Comparison of ENCODE assay signal across 20 mouse cellular contexts in genomic region chr4:98453231-98453630, GRCm38 (mm10). TPM values are rescaled to one million over a fixed set of nuclear protein-coding genes. Genes with fewer than 3 reads are reported as not detected.
DNase-seq lines count a peak whose midpoint lies in the region; ATAC-seq lines count a peak whose summit lies in the region.
"Had no signal": no experiment of that assay in that cellular context is flagged by ENCODE, and none has a peak within 500 bp of the region (broad histone marks: within the 10 kb centered on the region; RNA-seq: fewer than 3 reads in every experiment).

No protein-coding gene starts in this region.

- H3K27ac ChIP-seq in midbrain, embryonic 15.5 days, result no peak overlapping the region
- no peak overlapping the region for H3K27ac ChIP-seq in midbrain, embryonic 10.5 days (replicated peaks)
- no peak overlapping the region for H3K27ac ChIP-seq in neural tube, embryonic 15.5 days (replicated peaks)
- H3K27ac ChIP-seq: forebrain, embryonic 13.5 days; hindbrain, postnatal 0 days; limb, embryonic 15.5 days had no signal

- H3K9ac ChIP-seq in midbrain, embryonic 15.5 days, result no peak overlapping the region
- no peak overlapping the region for H3K9ac ChIP-seq in neural tube, embryonic 15.5 days (replicated peaks)
- H3K9ac ChIP-seq: forebrain, embryonic 13.5 days; heart, embryonic 12.5 days; limb, embryonic 15.5 days; liver, postnatal 0 days had no signal

- no peaks in the 10 kb centered on the region for H3K9me3 ChIP-seq in midbrain, embryonic 15.5 days
- H3K9me3 ChIP-seq in midbrain, embryonic 10.5 days (replicated peaks), result no peaks in the 10 kb centered on the region
- H3K9me3 ChIP-seq in neural tube, embryonic 15.5 days (replicated peaks), result no peaks in the 10 kb centered on the region
- H3K9me3 ChIP-seq: forebrain, embryonic 13.5 days; heart, embryonic 12.5 days; limb, embryonic 15.5 days had no signal

- H3K27me3 ChIP-seq in midbrain, embryonic 15.5 days (replicated peaks), result no peaks in the 10 kb centered on the region
- no peaks in the 10 kb centered on the region for H3K27me3 ChIP-seq in midbrain, embryonic 10.5 days (ENCODE audit: low read depth, poor library complexity, severe bottlenecking)
- H3K27me3 ChIP-seq in neural tube, embryonic 15.5 days (replicated peaks), result no peaks in the 10 kb centered on the region
- H3K27me3 ChIP-seq: forebrain, embryonic 13.5 days; heart, embryonic 12.5 days; limb, embryonic 15.5 days had no signal

- 84% methylated on average over 5 of the region's 5 CpGs for WGBS in midbrain, embryonic 15.5 days
- WGBS in midbrain, embryonic 10.5 days, result 93% methylated on average over 5 of the region's 5 CpGs
- WGBS in neural tube, embryonic 15.5 days, result 73% methylated on average over 5 of the region's 5 CpGs

- no peaks in the 10 kb centered on the region for H3K4me1 ChIP-seq in midbrain, embryonic 15.5 days
- H3K4me1 ChIP-seq in midbrain, embryonic 10.5 days, result no peaks in the 10 kb centered on the region
- H3K4me1 ChIP-seq in neural tube, embryonic 15.5 days, result no peaks in the 10 kb centered on the region
- H3K4me1 ChIP-seq: forebrain, embryonic 13.5 days had no signal

- no peak overlapping the region for H3K4me2 ChIP-seq in midbrain, embryonic 15.5 days
- H3K4me2 ChIP-seq in neural tube, embryonic 15.5 days, result no peak overlapping the region
- H3K4me2 ChIP-seq: forebrain, embryonic 13.5 days; heart, embryonic 12.5 days; limb, embryonic 15.5 days had no signal

- no peak overlapping the region for H3K4me3 ChIP-seq in midbrain, embryonic 15.5 days
- no peak overlapping the region for H3K4me3 ChIP-seq in midbrain, embryonic 10.5 days
- H3K4me3 ChIP-seq in neural tube, embryonic 15.5 days (replicated peaks), result no peak overlapping the region
- H3K4me3 ChIP-seq: forebrain, embryonic 13.5 days; heart, embryonic 12.5 days; limb, embryonic 15.5 days had no signal

- no peaks in the 10 kb centered on the region for H3K36me3 ChIP-seq in midbrain, embryonic 15.5 days (replicated peaks)
- H3K36me3 ChIP-seq in midbrain, embryonic 10.5 days, result no peaks in the 10 kb centered on the region
- H3K36me3 ChIP-seq in neural tube, embryonic 15.5 days, result no peaks in the 10 kb centered on the region
- H3K36me3 ChIP-seq: heart, embryonic 12.5 days; limb, embryonic 15.5 days had no signal

- peak; percentile 60 for ATAC-seq in frontal cortex, adult (ENCODE audit: low TSS enrichment)
- peak; percentile 54; the same call in 1 of the 2 replicates for ATAC-seq in midbrain, embryonic 15.5 days (replicated peaks)
- ATAC-seq in megakaryocyte, adult 5-6 weeks (ENCODE audit: poor library complexity, severe bottlenecking), result peak; percentile 53; the same call in 1 of the 2 replicates
- no peak for ATAC-seq in neural tube, embryonic 15.5 days (ENCODE audit: low FRiP score)
- ATAC-seq: forebrain, embryonic 13.5 days; hindbrain, postnatal 0 days; liver, postnatal 0 days had no signal

- DNase-seq in frontal cortex, postnatal 14 days (ENCODE audit: low spot score in 2 of 2), result no peak
- DNase-seq in midbrain, embryonic 10.5 days (ENCODE audit: low spot score), result no peak
- peak; percentile 8 for DNase-seq in layer of hippocampus, adult 9-10 months (ENCODE audit: low spot score)
- DNase-seq in MN1 (ENCODE audit: low spot score), result no peak
- DNase-seq: adrenal gland, adult 8-10 months; cerebellum, adult 9-10 months; gastrocnemius, postnatal 14 days; heart, postnatal 36 days; kidney, adult 8-10 months; kidney, postnatal 4 days; liver, postnatal 0 days; thymus, postnatal 4 days had no signal

RNA-seq across cellular contexts. Expression of gene Patj, which starts 57.6 kb away (rescaled TPM):
- polyA plus RNA-seq in midbrain, embryonic 15.5 days (2015; fragmentation: Nextera tagmentation; extraction: Ambion mirVana), result 8.1 and 9.5 TPM in 2 replicates
- polyA plus RNA-seq in midbrain, embryonic 10.5 days (2016; fragmentation: Nextera tagmentation; extraction: Ambion mirVana), result 5.0 and 6.5 TPM in 2 replicates
- total RNA-seq in megakaryocyte, adult 5-6 weeks (2015), result 0.60 and 3.0 TPM in 2 replicates
- total RNA-seq in megakaryocyte, adult 5-6 weeks (2017), result 3.0 and 4.0 TPM in 2 replicates
- 7.1 and 8.8 TPM in 2 replicates for polyA plus RNA-seq in neural tube, embryonic 15.5 days (2015; fragmentation: Nextera tagmentation; extraction: Ambion mirVana)
